16 mouse cellular contexts compared by ENCODE assay signal in the genomic region with DNA sequence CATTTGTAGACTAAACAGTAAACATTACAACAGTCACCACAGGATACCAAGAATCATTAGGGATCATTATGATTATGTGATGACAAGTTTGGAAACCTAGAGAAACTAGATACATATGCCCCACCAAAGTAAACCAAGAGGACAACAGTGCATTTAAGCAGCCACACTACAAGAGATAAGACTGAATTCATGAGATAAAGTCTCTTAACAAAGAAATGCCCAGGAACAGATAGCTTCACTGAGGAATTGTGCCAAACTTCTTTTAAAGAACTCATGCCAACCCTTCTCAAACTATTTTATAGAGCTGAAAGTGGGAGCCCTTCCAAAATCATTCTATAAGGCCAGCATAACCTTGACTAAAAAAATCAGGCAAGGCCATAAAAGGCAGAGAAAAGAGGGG.
"Had no signal": no experiment of that assay in that cellular context is flagged by ENCODE, and none has a peak within 500 bp of the region (broad histone marks: within the 10 kb centered on the region; RNA-seq: fewer than 3 reads in every experiment).

No protein-coding gene starts in this region.

- H3K4me3 ChIP-seq: neural tube, embryonic 13.5 days; neural tube, embryonic 15.5 days; stomach, embryonic 15.5 days had no signal

- DNase-seq: retina, postnatal 1 day; right cerebral cortex, adult 18-20 months; right cerebral cortex, postnatal 14 days; right cerebral cortex, postnatal 25 days; right cerebral cortex, postnatal 4 days; spleen, adult 18-20 months; thymus, adult 18-20 months; thymus, adult 2 months; thymus, postnatal 14 days; thymus, postnatal 25 days; thymus, postnatal 36 days; thymus, postnatal 4 days had no signal

- H3K9me3 ChIP-seq: neural tube, embryonic 13.5 days; neural tube, embryonic 15.5 days; stomach, embryonic 15.5 days had no signal

- H3K4me1 ChIP-seq: neural tube, embryonic 13.5 days; neural tube, embryonic 15.5 days; stomach, embryonic 15.5 days had no signal

- H3K27me3 ChIP-seq: neural tube, embryonic 13.5 days; neural tube, embryonic 15.5 days; stomach, embryonic 15.5 days had no signal

- H3K4me2 ChIP-seq: neural tube, embryonic 13.5 days; neural tube, embryonic 15.5 days; stomach, embryonic 15.5 days had no signal

- H3K36me3 ChIP-seq: neural tube, embryonic 13.5 days; neural tube, embryonic 15.5 days; stomach, embryonic 15.5 days had no signal

- H3K9ac ChIP-seq: neural tube, embryonic 13.5 days; neural tube, embryonic 15.5 days; stomach, embryonic 15.5 days had no signal

- H3K27ac ChIP-seq: neural tube, embryonic 13.5 days; neural tube, embryonic 15.5 days; stomach, embryonic 15.5 days; stomach, postnatal 0 days had no signal
